Mouse (Mus musculus) forebrain, embryonic 16.5 days (tissue): ENCODE measurements at regions not wholly inside any gene's neighbourhood (a gene's known extent, or its start where the extent isn't known, plus 50 kb on each side); places are given as distances from the start of the nearest gene placed in this dataset.

Experiments
- ATAC-seq: fragments of 200-750 bp; cut with Nextera tagmentation; 2 replicates; pipeline ENCODE4 v1.8.0; 2017; ENCODE audit warnings: mild to moderate bottlenecking, moderate library complexity
- H3K27ac ChIP-seq: fragments of 300-500 bp; sonication (generic); 2 replicates; pipeline ENCODE4 v1.5.1; 2014; ENCODE audit warnings: low read length, control low read depth
- H3K27me3 ChIP-seq: fragments of 300-500 bp; sonication (generic); replicated peaks from 2 replicates; pipeline ENCODE4 v1.6.1; 2014; ENCODE audit warnings: low read length; ENCODE audit not compliant: control insufficient read depth, insufficient read depth
- H3K36me3 ChIP-seq: fragments of 300-500 bp; sonication (generic); 2 replicates; pipeline ENCODE4 v1.6.1; 2014; ENCODE audit not compliant: control insufficient read depth, insufficient read depth
- H3K4me1 ChIP-seq: fragments of 300-500 bp; sonication (generic); replicated peaks from 2 replicates; pipeline ENCODE4 v1.6.1; 2014; ENCODE audit warnings: low read length; ENCODE audit not compliant: control insufficient read depth, insufficient read depth
- H3K4me2 ChIP-seq: fragments of 300-500 bp; sonication (generic); 2 replicates; pipeline ENCODE4 v1.6.1; 2014; ENCODE audit warnings: mild to moderate bottlenecking, low read length, control low read depth
- H3K4me3 ChIP-seq: fragments of 300-500 bp; sonication (generic); replicated peaks from 2 replicates; pipeline ENCODE4 v1.5.1; 2014; ENCODE audit warnings: mild to moderate bottlenecking, low read length, control low read depth
- H3K9ac ChIP-seq: fragments of 300-500 bp; sonication (generic); replicated peaks from 2 replicates; pipeline ENCODE4 v1.6.1; 2014; ENCODE audit warnings: low read depth, low read length, control low read depth
- H3K9me3 ChIP-seq: fragments of 300-500 bp; sonication (generic); 2 replicates; pipeline ENCODE4 v1.6.1; 2016; ENCODE audit warnings: low read length; ENCODE audit not compliant: control insufficient read depth
- WGBS: fragments of 180-500 bp; shearing (Covaris S2); extraction: QIAGEN DNeasy Blood & Tissue Kit; methylation state at CpG from one replicate; pipeline ENCODE4 v1.1.7; 2014; 5-methylcytosine and 5-hydroxymethylcytosine counted together

GRCm38 (mm10) chr2:48563636-48564035 lies 250.3 kb upstream of the Acvr2a start:
- no peak overlapping the region for H3K27ac ChIP-seq
- no peak for ATAC-seq
- H3K9ac ChIP-seq: no peak overlapping the region
- no peaks in the 10 kb centered on the region for H3K36me3 ChIP-seq
- H3K4me2 ChIP-seq: no peak overlapping the region
- no peaks in the 10 kb centered on the region for H3K27me3 ChIP-seq
- no peaks in the 10 kb centered on the region for H3K4me1 ChIP-seq
- H3K9me3 ChIP-seq: no peaks in the 10 kb centered on the region
- WGBS: 87% methylated on average over 3 of the region's 3 CpGs
- H3K4me3 ChIP-seq: no peak overlapping the region

- H3K4me3 ChIP-seq: no peak overlapping the region
- H3K9me3 ChIP-seq: no peaks in the 10 kb centered on the region
- no peak overlapping the region for H3K4me2 ChIP-seq
- H3K9ac ChIP-seq: no peak overlapping the region
- 71% methylated on average over 4 of the region's 4 CpGs for WGBS
- H3K27ac ChIP-seq: no peak overlapping the region
- ATAC-seq: peak; percentile 47
- no peaks in the 10 kb centered on the region for H3K36me3 ChIP-seq
- H3K27me3 ChIP-seq: no peaks in the 10 kb centered on the region
- H3K4me1 ChIP-seq: no peaks in the 10 kb centered on the region
These were observed 249.7 kb upstream of the Acvr2a start for GRCm38 (mm10) chr2:48564170-48564569.

DNA sequence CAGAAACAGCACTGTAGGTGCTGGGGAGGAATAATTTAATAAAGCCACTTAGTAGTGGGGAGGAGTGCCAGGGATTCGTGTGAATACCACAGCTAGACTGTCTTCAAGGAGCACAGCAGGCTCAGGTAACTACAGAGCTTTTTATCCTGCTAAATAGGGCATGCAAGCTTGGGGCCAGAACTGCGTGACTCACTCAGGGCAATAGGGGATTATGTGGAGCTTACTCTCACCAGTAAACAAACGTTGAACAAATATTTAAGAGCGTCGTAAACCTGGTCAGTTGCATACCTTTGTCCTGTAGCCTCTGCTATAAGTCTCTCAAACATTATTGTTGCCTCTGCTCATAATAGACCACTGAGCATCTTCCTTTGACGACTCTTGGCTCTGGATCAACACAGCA lies 246.0 kb upstream of the Acvr2a start:
- no peak overlapping the region for H3K9ac ChIP-seq
- H3K4me2 ChIP-seq: no peak overlapping the region
- no peaks in the 10 kb centered on the region for H3K9me3 ChIP-seq
- 31% methylated on average over 6 of the region's 6 CpGs for WGBS
- H3K27me3 ChIP-seq: no peaks in the 10 kb centered on the region
- no peaks in the 10 kb centered on the region for H3K36me3 ChIP-seq
- no peak overlapping the region for H3K27ac ChIP-seq
- no peak overlapping the region for H3K4me3 ChIP-seq
- ATAC-seq: no peak
- no peaks in the 10 kb centered on the region for H3K4me1 ChIP-seq

- WGBS: 10% methylated on average over 7 of the region's 7 CpGs
- ATAC-seq: peak; percentile 80
- Histone ChIP-seq H3K27me3 (no peaks in the 10 kb centered on the region), H3K27ac (no peak overlapping the region), H3K9me3 (no peaks in the 10 kb centered on the region), H3K4me2 (peak overlapping the region; percentile 10; the same call in 1 of the 2 replicates), H3K9ac (no peak overlapping the region), H3K36me3 (no peaks in the 10 kb centered on the region), H3K4me1 (peaks cover 9% of the 10 kb centered on the region), H3K4me3 (no peak overlapping the region)
These were observed 227.6 kb upstream of the Acvr2a start for GRCm38 (mm10) chr2:48586162-48586830.

GRCm38 (mm10) chr2:48586831-48587169 lies 227.1 kb upstream of the Acvr2a start:
- Histone ChIP-seq H3K4me3 (no peak overlapping the region), H3K36me3 (no peaks in the 10 kb centered on the region), H3K27ac (no peak overlapping the region), H3K27me3 (no peaks in the 10 kb centered on the region), H3K4me2 (no peak overlapping the region; the same call in 1 of the 2 replicates), H3K4me1 (peaks cover 9% of the 10 kb centered on the region), H3K9me3 (no peaks in the 10 kb centered on the region), H3K9ac (no peak overlapping the region)
- no peak; the same call in 1 of the 2 replicates for ATAC-seq
- 40% methylated on average over 4 of the region's 4 CpGs for WGBS

DNA sequence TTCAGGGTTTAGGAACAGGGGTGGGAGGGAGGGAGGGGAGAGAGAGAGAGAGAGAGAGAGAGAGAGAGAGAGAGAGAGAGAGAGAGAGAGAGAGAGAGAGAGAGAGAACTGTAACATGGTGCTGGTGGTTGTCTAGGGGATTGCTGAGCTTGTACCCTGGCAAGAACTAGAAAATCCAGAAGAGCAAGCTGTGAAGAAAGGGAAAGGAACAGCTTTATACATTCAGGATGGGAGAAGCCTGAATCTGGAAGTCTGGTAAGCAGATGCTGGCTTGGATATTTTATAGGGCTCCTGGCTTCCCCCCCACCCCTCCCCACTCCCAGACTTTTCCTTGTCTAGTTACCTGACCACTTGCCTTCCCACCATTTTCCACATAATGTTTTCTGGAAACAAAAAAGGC lies 224.2 kb upstream of the Acvr2a start:
- Histone ChIP-seq H3K4me1 (peaks cover 9% of the 10 kb centered on the region), H3K9me3 (no peaks in the 10 kb centered on the region), H3K27ac (no peak overlapping the region), H3K36me3 (no peaks in the 10 kb centered on the region), H3K27me3 (no peaks in the 10 kb centered on the region), H3K4me2 (no peak overlapping the region), H3K4me3 (no peak overlapping the region), H3K9ac (no peak overlapping the region)
- no peak for ATAC-seq

DNA sequence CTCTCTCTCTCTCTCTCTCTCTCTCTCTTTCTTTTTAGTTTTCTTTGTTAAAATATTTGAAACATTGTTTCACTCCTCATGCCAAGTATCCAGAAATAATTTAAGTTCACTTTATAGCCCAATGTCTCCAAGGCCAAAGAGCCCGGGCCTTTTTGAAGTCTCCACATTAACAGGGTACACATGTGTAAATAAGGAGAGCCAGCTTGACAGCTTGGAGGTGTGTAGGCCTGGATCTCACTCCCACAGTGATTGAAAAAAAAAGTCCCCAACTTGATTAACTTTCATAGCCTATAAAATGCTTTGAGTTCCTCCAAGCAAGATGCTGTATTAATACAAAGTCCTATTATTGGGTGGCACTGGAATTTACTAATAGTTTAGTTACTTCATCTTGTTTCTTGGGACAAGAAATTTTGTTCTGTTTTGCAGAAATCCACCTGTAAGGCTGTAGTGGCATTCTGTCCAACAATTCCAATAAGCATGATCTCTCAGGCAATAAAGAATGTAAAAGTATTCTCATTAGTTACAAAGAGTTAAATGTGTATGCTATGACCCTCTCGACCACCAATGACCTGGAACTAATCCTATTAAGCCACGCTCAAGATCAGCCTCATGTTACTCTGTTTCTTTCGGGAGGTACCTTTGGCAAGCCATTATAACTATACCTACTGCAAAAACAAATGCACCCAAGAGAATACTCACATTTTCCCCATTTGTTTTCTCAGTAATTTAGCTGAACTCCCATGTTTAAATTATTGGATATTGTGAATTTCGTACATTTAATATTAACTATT lies 215.9 kb upstream of the Acvr2a start:
- Histone ChIP-seq H3K36me3 (no peaks in the 10 kb centered on the region), H3K27me3 (no peaks in the 10 kb centered on the region), H3K9ac (no peak overlapping the region), H3K27ac (no peak overlapping the region), H3K4me3 (no peak overlapping the region), H3K4me2 (no peak overlapping the region), H3K4me1 (no peaks in the 10 kb centered on the region), H3K9me3 (no peaks in the 10 kb centered on the region)
- no peak for ATAC-seq
- 36% methylated on average over 5 of the region's 5 CpGs for WGBS

GRCm38 (mm10) chr2:48599367-48599766 lies 214.5 kb upstream of the Acvr2a start:
- Histone ChIP-seq H3K36me3 (no peaks in the 10 kb centered on the region), H3K4me3 (no peak overlapping the region), H3K27ac (no peak overlapping the region), H3K27me3 (no peaks in the 10 kb centered on the region), H3K9ac (no peak overlapping the region), H3K4me2 (no peak overlapping the region), H3K9me3 (no peaks in the 10 kb centered on the region), H3K4me1 (no peaks in the 10 kb centered on the region)
- 37% methylated on average over 5 of the region's 5 CpGs for WGBS
- ATAC-seq: peak; percentile 69; the same call in 1 of the 2 replicates

GRCm38 (mm10) chr2:48601855-48602254 lies 212.1 kb upstream of the Acvr2a start:
- Histone ChIP-seq H3K9ac (no peak overlapping the region), H3K27ac (no peak overlapping the region), H3K4me2 (no peak overlapping the region), H3K27me3 (no peaks in the 10 kb centered on the region), H3K36me3 (no peaks in the 10 kb centered on the region), H3K4me3 (no peak overlapping the region), H3K9me3 (no peaks in the 10 kb centered on the region), H3K4me1 (no peaks in the 10 kb centered on the region)
- 61% methylated on average over 8 of the region's 8 CpGs for WGBS
- no peak for ATAC-seq
